Mouse (Mus musculus): ENCODE measurements around the gene Mobp. TPM values are rescaled to one million over a fixed set of nuclear protein-coding genes. Genes with fewer than 3 reads are reported as not detected.

The Mobp gene
- polyA plus RNA-seq, 1 experiment: not detected

- Histone ChIP-seq H3K27me3 (ENCODE audit: control insufficient read depth, insufficient read depth, insufficient read length) (peaks cover 32% of the 10 kb centered on the region), H3K79me2 (ENCODE audit: control insufficient read depth, insufficient read depth) (no peaks in the 10 kb centered on the region), H3K36me3 (ENCODE audit: control insufficient read depth, insufficient read depth) (no peaks in the 10 kb centered on the region), H3ac (ENCODE audit: control insufficient read depth, insufficient read length) (no peak overlapping the region), H3K4me3 (no peak overlapping the region), H3K4me2 (ENCODE audit: low read depth) (no peak overlapping the region)
- TF ChIP-seq E2F4 (IDR thresholded peaks at IDR 0.05; ENCODE audit: insufficient read depth) (no peak), MYOD1 (IDR thresholded peaks at IDR 0.05; ENCODE audit: control insufficient read depth in 1 of 3, insufficient read length in 2 of 3, low read depth in 2 of 3) (no peak), SRF (IDR thresholded peaks at IDR 0.05; ENCODE audit: control insufficient read depth, insufficient read length, low read depth) (no peak), REST (IDR thresholded peaks at IDR 0.05; ENCODE audit: insufficient read depth, insufficient read length) (no peak), USF1 (IDR thresholded peaks at IDR 0.05; ENCODE audit: low read depth) (no peak), MYOG (IDR thresholded peaks at IDR 0.05; ENCODE audit: control insufficient read depth in 1 of 3, insufficient read depth in 1 of 3, insufficient read length in 2 of 3, low read depth in 2 of 3) (no peak), POLR2A (IDR thresholded peaks at IDR 0.05; ENCODE audit: insufficient read length, low read depth) (no peak)
Measured at GRCm38 (mm10) chr9:120171295-120171694, 21.8 kb downstream of the Mobp start.

GRCm38 (mm10) chr9:120174436-120175137 is 25.1 kb downstream of the Mobp start:
- no peak overlapping the region for H3ac ChIP-seq (ENCODE audit: control insufficient read depth, insufficient read length)
- no peaks in the 10 kb centered on the region for H3K79me2 ChIP-seq (ENCODE audit: control insufficient read depth, insufficient read depth)
- no peak overlapping the region for H3K4me3 ChIP-seq
- TF ChIP-seq POLR2AphosphoS2 (IDR thresholded peaks at IDR 0.05; ENCODE audit: insufficient read length, low read depth) (no peak), MAX (IDR thresholded peaks at IDR 0.05; ENCODE audit: low read depth) (no peak), POLR2A (IDR thresholded peaks at IDR 0.05; ENCODE audit: insufficient read length, low read depth) (no peak), E2F4 (IDR thresholded peaks at IDR 0.05; ENCODE audit: insufficient read depth) (no peak)
- no peaks in the 10 kb centered on the region for H3K36me3 ChIP-seq (ENCODE audit: control insufficient read depth, insufficient read depth)
- H3K4me2 ChIP-seq (ENCODE audit: low read depth): no peak overlapping the region
- peaks cover 28% of the 10 kb centered on the region for H3K27me3 ChIP-seq (ENCODE audit: control insufficient read depth, insufficient read depth, insufficient read length)

GRCm38 (mm10) chr9:120178813-120179212 is 29.3 kb downstream of the Mobp start:
- no peak overlapping the region for H3ac ChIP-seq (ENCODE audit: control insufficient read depth, insufficient read length)
- no peak overlapping the region for H3K4me3 ChIP-seq
- peaks cover 31% of the 10 kb centered on the region for H3K27me3 ChIP-seq (ENCODE audit: control insufficient read depth, insufficient read depth, insufficient read length)
- TF ChIP-seq MAX (IDR thresholded peaks at IDR 0.05; ENCODE audit: low read depth) (no peak), POLR2AphosphoS2 (IDR thresholded peaks at IDR 0.05; ENCODE audit: insufficient read length, low read depth) (no peak), TCF3 (IDR thresholded peaks at IDR 0.05; ENCODE audit: insufficient read length, low read depth) (no peak), MYOD1 (IDR thresholded peaks at IDR 0.05; ENCODE audit: control insufficient read depth in 1 of 3, insufficient read length in 2 of 3, low read depth in 2 of 3) (no peak)
- no peaks in the 10 kb centered on the region for H3K36me3 ChIP-seq (ENCODE audit: control insufficient read depth, insufficient read depth)
- H3K4me2 ChIP-seq (ENCODE audit: low read depth): no peak overlapping the region
- H3K79me2 ChIP-seq (ENCODE audit: control insufficient read depth, insufficient read depth): no peaks in the 10 kb centered on the region

GRCm38 (mm10) chr9:120184499-120184898 is 35.0 kb downstream of the Mobp start:
- no peaks in the 10 kb centered on the region for H3K36me3 ChIP-seq (ENCODE audit: control insufficient read depth, insufficient read depth)
- H3ac ChIP-seq (ENCODE audit: control insufficient read depth, insufficient read length): no peak overlapping the region
- peaks cover 13% of the 10 kb centered on the region for H3K27me3 ChIP-seq (ENCODE audit: control insufficient read depth, insufficient read depth, insufficient read length)
- no peaks in the 10 kb centered on the region for H3K79me2 ChIP-seq (ENCODE audit: control insufficient read depth, insufficient read depth)
- TF ChIP-seq USF1 (IDR thresholded peaks at IDR 0.05; ENCODE audit: low read depth): no peak
- no peak for TF ChIP-seq REST (IDR thresholded peaks at IDR 0.05; ENCODE audit: insufficient read depth, insufficient read length)
- TF ChIP-seq MYOD1 (IDR thresholded peaks at IDR 0.05; ENCODE audit: control insufficient read depth in 1 of 3, insufficient read length in 2 of 3, low read depth in 2 of 3): no peak
- no peak for TF ChIP-seq POLR2A (IDR thresholded peaks at IDR 0.05; ENCODE audit: insufficient read length, low read depth)
- TF ChIP-seq MYOG (IDR thresholded peaks at IDR 0.05; ENCODE audit: control insufficient read depth in 1 of 3, insufficient read depth in 1 of 3, insufficient read length in 2 of 3, low read depth in 2 of 3): no peak
- TF ChIP-seq SRF (IDR thresholded peaks at IDR 0.05; ENCODE audit: control insufficient read depth, insufficient read length, low read depth): no peak
- no peak for TF ChIP-seq CEBPB (IDR thresholded peaks at IDR 0.05; ENCODE audit: insufficient read depth, poor library complexity, severe bottlenecking)
- H3K4me3 ChIP-seq: no peak overlapping the region
- H3K4me2 ChIP-seq (ENCODE audit: low read depth): no peak overlapping the region

GRCm38 (mm10) chr9:120186856-120187255 is 37.3 kb downstream of the Mobp start:
- Histone ChIP-seq H3K79me2 (ENCODE audit: control insufficient read depth, insufficient read depth) (no peaks in the 10 kb centered on the region), H3K4me2 (ENCODE audit: low read depth) (no peak overlapping the region), H3K36me3 (ENCODE audit: control insufficient read depth, insufficient read depth) (no peaks in the 10 kb centered on the region), H3K27me3 (ENCODE audit: control insufficient read depth, insufficient read depth, insufficient read length) (peaks cover 11% of the 10 kb centered on the region), H3K4me3 (no peak overlapping the region), H3ac (ENCODE audit: control insufficient read depth, insufficient read length) (no peak overlapping the region)
- TF ChIP-seq CEBPB (IDR thresholded peaks at IDR 0.05; ENCODE audit: insufficient read depth, poor library complexity, severe bottlenecking): no peak
- TF ChIP-seq MAX (IDR thresholded peaks at IDR 0.05; ENCODE audit: low read depth): no peak
- no peak for TF ChIP-seq SRF (IDR thresholded peaks at IDR 0.05; ENCODE audit: control insufficient read depth, insufficient read length, low read depth)
- TF ChIP-seq POLR2A (IDR thresholded peaks at IDR 0.05; ENCODE audit: insufficient read length, low read depth): no peak
- no peak for TF ChIP-seq TCF3 (IDR thresholded peaks at IDR 0.05; ENCODE audit: insufficient read length, low read depth)
- TF ChIP-seq MYOG (IDR thresholded peaks at IDR 0.05; ENCODE audit: control insufficient read depth in 1 of 3, insufficient read depth in 1 of 3, insufficient read length in 2 of 3, low read depth in 2 of 3): no peak
- TF ChIP-seq POLR2AphosphoS2 (IDR thresholded peaks at IDR 0.05; ENCODE audit: insufficient read length, low read depth): no peak
- TF ChIP-seq MYOD1 (IDR thresholded peaks at IDR 0.05; ENCODE audit: control insufficient read depth in 1 of 3, insufficient read length in 2 of 3, low read depth in 2 of 3): no peak
- TF ChIP-seq TCF12 (IDR thresholded peaks at IDR 0.05; ENCODE audit: insufficient read depth, poor library complexity, severe bottlenecking): no peak
- no peak for TF ChIP-seq REST (IDR thresholded peaks at IDR 0.05; ENCODE audit: insufficient read depth, insufficient read length)
- TF ChIP-seq E2F4 (IDR thresholded peaks at IDR 0.05; ENCODE audit: insufficient read depth): no peak
- no peak for TF ChIP-seq USF1 (IDR thresholded peaks at IDR 0.05; ENCODE audit: low read depth)

Data from myocyte (in vitro differentiated cells).